Mouse (Mus musculus): ENCODE measurements around the gene Nthl1.

The Nthl1 gene

DNA sequence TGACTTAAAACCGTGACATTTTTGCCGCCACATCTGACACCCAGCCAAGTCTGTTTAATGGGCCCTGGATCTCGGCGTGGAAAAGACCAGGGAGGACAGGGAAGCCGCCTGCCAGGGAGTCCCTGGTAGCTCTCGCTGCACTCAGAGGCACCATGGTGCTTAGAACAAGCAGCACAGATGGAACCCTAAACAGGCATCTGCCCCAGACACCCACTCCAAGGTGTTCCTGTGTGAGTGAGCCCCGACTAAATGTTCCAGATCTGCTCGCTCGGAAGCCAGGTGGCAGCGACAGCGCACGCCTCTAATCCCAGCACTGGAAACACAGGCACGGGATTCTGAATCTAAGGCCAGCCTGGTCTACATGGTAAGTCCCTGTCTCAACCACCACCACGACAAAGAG, 2.4 kb upstream of the Nthl1 start:
- DNase-seq = no peak

- no peak for DNase-seq
These were observed 451 bp downstream of the Nthl1 start for GRCm38 (mm10) chr17:24632813-24633449.

DNA sequence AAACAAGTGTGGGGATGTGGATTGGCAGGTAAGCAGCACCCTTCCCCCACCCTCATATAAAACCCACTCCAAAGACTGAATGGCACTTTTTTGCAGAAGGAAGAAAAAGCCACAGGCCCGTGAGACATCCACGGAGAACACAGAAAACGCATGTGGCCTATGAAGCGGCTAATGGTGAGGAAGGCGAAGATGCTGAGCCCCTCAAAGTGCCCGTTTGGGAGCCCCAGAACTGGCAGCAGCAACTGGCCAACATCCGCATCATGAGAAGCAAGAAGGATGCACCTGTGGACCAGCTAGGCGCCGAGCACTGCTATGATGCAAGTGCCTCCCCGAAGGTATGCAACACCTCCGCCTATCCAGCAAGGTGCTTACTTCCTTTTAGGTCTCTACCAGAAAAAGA, 1.4 kb downstream of the Nthl1 start:
- DNase-seq = no peak

- DNase-seq = no peak
These were observed 2.5 kb downstream of the Nthl1 start for GRCm38 (mm10) chr17:24635024-24635423.

DNA sequence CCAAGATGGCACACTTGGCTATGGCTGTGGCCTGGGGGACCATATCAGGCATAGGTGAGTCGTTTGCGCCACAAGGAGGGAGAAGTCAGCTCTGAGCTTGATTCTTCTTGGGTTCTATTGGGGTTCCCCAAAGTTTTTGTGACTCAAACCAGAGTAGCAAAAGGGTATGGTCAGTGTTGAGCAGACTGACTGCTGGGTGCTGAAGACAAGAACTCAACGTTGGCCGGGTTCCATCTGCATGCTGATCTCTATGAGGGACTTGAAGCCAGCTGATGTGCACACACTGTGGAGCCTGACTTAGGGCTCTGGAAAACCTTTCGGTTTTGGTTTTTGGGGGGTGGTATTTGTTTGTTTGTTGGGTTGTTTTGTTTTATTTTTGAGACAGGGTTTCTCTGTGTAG, 3.2 kb downstream of the Nthl1 start:
- DNase-seq = no peak

DNA sequence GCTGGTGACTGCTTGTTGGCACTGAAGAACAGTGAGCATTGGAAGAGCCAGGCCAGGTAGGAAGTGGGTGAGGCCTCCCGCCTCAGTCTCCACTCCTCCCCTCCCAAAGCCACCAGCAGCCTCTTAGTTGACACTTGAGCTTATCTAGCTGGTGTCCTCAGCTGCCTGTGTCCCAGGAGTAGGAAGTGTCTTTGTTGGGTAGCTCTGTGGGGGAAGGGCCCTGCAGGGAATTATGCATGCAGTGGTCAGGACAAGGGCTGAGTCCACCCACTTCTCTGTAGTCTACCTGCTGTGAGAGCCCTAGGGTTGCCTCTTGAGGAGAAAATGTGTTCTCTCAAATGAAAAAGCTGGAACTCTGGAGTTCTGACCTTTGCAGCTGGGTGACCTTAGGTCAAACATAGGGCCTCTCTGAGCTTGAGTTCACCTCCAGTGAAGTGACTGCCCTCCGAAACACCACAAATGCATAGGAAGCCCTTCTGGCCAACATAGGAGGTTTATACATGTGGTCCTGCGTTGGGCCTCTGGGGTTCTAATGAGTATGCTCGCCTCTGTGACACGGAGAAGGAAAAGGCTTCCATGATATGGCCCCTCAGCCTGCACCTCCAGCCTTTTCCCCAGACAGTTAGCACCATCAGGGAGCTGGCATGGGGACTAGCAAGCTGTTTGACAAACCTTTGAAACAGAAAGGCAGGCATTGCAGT, 4.5 kb downstream of the Nthl1 start:
- no peak for DNase-seq

- no peak for DNase-seq
These were observed 5.7 kb downstream of the Nthl1 start for GRCm38 (mm10) chr17:24638214-24638613.

DNA sequence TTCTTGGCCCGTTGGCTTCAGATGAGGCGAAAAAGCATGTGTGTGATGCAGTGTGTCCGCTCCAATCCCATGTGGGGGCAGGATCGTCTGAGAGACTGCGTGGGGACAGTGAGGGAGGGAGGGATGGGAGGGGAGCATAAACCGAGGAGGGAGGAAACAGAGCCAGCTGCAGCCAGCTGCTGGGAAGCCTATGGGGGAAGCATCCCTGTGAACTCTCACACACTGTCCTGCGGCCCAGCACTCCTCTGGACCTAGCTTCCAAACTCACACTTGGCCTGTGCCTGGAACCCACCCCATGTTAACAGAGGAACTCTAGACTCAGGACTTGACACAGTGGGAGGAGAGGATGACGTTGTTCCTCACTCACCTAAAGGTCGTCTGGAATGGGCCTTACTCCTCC, 6.4 kb downstream of the Nthl1 start:
- no peak for DNase-seq

DNA sequence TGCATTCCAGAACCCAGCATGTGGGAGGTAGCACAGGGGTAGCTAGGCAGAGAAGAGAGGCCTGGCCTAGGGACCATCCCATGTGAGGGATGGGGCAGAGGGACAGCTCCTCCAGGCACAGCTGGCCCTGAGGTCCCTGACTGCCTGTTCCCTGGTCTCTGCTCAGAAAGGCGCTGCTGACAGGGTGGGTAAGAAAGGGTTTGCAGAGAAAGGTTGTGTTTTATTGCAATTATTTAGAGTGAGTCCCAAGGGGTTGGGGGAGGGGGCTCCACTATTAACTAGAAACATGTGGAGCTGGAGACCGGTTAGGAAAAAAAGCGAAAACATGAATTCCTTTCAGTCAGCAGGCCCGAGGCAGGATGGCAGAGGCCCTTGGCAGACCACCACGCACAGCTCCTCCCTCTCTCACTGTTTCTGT, 7.1 kb downstream of the Nthl1 start:
- no peak for DNase-seq

DNA sequence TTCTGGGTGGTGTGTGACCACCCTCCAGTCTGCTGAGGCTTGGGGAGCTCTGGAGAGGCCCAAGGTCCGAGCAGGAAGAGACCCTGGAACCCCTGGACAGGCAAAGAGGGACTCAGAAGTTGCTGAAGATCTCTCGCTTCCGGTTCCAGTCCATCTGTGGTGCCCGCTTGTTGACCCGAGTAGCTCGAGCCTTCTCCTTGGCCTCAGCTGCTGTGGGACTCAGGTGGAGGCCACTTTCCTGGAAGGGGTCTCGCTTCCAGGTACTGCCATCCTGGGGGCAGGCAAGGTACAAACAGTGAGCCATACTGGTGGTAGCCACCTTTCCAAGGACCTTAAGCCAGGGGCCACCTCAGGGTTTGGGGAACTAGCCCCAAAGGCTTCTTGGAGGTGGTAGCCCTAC, 7.6 kb downstream of the Nthl1 start:
- no peak for DNase-seq

DNA sequence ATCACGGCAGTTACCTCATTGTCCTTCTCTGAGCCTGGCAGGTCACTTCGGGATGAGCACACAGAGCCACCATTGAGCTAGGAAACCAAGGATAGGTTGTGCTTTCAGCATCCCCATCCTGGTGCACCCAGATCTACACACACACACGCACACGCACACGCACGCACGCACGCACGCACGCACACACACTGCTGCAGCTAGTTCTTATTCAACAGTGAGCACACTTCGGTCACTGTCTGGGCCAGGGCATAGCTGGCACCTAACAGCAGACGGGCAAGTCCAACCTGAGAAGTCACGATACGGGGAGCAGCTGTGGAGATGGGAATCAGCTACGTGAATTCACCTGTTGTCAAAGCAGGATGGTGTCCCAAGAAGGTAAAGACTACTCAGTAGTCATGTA, 8.1 kb downstream of the Nthl1 start:
- DNase-seq = no peak

DNA sequence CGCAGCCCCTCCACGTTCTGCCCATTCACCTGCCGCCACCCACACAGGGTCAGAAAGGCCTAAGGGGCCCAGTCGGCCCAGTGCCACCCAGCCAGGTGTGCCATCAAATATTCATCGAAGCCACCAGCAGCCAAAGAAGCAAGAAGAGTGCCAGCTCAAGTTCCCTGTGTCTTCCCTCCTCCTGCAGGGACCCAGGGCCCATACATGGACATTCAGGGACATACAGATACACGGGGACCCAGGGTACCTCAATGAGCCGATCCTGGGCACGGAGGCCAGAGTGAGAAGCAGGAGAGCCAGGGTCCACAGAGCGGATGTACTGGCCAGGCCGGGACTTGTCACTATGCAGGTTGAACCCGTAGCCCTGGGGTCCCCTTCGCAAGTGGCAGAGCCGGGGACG, 9.5 kb downstream of the Nthl1 start:
- no peak for DNase-seq

GRCm38 (mm10) chr17:24642791-24643343, 10.4 kb downstream of the Nthl1 start:
- DNase-seq = no peak

DNA sequence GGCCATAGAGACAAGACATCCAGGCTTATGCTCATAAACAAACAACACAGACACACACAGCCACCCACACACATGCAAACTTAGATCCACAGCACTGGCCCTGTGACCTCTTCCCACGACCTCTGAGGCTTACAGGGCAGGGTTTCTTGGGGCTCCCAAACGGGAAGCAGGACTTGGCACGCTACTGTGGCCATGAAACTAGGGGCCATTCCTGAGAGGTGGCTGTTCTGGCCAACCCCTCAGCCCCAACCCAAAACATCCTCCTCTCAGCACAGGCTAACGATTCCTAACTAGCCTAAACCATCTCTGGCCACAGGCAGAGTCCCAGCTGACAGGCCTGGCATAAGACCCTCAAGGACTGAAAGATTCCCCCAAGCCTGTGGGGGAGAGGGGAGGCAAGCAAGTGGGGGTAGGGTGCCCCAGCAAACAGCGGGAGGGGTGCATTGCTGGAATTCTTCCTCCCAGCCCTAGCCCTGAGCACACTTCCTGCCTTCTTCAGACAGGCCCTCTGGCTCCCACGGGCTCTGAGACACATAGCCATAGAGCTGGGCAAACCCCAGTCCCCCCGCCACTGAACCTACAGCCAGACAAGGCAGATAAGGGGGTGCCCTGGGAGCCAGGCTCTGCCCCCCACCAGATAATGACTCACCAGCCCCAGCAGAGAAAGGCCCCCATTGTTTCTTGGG, 11.7 kb downstream of the Nthl1 start:
- DNase-seq = no peak

DNA sequence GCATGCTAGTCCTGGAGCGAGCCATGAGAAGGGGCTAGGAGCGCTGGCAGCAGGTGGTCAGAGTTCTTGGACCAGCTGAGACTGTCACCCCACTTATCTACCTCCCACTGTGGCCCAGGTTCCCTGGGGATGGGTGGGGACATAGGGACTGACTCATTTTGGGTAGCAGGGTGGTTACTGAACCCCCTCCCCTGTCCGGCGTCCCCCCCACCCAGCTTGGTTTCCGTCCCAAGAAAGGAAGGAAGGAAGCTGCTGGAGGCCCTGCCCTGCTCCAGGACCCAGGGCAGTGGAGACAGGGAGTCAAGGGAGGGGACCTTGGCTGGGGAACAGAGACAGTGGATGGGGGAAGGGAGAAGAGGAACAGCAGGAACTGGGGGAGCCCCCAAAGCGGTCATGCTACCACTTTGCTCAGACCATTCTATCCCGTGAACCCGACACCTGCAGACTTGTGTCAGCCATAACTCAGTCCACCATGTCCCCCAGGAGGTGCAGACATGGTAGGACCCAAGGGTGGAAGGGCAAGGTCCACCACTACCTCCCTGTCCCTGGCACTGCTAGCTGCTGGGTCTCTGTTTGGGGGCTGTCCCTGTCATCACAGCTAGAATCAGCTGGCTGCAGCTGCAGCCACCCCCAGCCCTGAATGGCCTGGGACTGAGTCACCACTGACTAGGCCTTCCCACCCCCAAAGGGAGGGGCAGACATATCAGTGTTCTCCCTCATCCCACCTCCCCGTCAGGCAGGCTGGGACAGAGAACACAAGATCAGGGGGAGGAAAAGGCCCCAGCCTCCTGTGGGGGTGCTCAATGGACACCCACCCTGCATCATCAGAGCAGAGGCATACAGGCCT, 12.6 kb downstream of the Nthl1 start:
- no peak for DNase-seq

DNA sequence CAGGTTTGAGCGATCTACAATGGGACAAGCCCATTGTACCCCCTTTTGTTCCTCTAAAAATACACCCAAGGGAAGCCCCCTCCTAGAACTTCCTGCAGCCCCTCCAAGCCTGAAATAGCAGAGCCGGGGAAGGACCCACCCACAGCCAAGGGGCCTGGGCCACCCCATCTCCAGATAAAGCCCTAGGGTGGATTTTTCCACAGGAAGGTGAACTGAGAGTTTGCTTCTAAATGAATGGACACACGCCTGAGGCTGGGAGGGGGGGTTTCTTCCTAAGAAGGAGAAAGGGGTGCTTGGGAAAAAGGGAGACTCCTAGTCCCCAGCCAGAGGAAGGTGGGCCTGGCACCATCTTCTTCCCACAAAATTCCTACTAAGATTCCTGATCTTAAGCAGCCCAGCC, 13.4 kb downstream of the Nthl1 start:
- no peak for DNase-seq

DNA sequence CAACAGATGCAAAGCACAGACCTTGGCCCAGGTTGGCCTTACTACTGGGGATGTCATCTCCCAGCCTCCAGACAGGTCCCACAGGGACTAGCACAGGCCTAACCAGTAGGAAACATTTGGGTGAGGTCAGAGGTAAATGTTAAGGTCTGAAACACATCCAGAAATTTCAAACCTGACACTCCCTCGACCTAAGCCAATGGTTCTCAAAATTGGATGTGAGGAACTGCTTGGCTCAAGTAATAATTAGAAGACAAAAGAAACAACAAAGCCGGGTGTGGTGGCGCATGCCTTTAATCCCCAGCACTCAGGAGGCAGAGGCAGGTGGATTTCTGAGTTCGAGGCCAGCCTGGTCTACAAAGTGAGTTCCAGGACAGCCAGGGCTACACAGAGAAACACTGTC, 13.9 kb downstream of the Nthl1 start:
- DNase-seq = no peak

- DNase-seq = no peak
These were observed 15.0 kb downstream of the Nthl1 start for GRCm38 (mm10) chr17:24647493-24647892.

- no peak for DNase-seq
These were observed 16.4 kb downstream of the Nthl1 start for GRCm38 (mm10) chr17:24648731-24649377.

DNA sequence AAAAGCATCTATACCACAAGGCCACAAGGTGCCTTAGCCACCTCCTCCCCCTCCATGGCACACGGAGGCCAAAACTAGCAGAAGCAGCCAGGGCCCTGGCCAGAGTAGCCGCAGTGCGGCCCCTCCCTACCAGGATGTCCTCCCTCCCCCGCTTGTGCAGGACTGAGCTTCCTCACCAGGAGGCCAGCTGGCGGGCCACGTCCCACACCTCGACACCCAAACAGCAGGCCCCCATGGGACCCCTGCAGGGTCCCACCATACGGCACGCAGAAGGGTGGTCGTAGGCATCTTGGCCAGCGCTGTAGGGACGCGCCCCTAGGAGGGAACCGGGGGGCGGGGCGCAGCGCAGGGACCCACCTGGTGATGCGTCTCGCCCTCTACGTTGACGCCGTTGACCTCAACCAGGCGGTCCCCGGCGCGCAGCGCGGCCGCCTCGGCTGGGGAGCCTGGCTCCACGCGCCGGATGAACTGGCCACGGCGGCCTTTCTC, 17.1 kb downstream of the Nthl1 start:
- DNase-seq = peak; percentile 21 to 27

- no peak for DNase-seq
These were observed 17.7 kb downstream of the Nthl1 start, which contains the start of gene Slc9a3r2 for GRCm38 (mm10) chr17:24650070-24650616. Gene Slc9a3r2, minus strand, starts transcription at chr17:24650327.

DNA sequence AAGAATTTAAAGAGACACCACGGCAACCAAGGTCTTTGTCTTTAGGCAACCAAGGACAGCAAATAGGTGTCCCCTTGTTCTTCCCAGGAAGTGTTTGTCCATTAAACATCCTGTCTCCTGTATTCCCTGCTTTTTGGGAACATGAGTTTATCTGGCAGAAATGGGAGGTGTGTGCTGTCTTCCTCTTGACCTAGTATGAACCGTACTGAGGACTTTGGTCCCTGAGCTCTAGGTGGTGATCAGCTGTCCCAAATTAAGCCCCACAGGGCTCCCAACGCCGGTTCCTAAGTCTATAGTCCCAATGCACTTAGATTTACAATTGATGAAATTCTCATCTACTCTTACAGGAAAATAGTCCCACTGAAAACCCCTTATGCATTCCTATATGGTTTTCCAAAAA, 18.3 kb downstream of the Nthl1 start:
- DNase-seq = no peak
